9 mouse cellular contexts compared by ENCODE assay signal in the genomic region with DNA sequence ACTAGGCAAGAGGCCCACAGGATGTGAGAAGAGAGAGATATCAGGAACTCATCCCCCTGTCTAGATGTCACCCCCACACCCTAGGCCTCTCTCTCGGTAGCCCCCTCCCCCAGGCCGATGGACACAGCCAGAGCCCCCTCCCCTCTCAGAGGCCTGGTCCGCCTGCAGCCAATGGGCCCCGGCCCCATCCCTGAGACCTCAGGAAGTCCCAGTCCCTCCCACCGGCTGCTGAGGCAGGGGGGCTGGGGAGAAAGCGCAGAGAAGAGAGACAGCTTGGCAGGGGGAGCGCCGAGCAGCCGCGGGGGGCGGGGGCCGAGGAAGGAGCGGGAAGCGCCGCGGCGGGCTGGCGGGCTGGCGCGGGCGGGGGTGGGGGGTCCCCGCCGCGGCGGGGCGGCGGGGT. TPM values are rescaled to one million over a fixed set of nuclear protein-coding genes. Genes with fewer than 3 reads are reported as not detected.
DNase-seq lines count a peak whose midpoint lies in the region; ATAC-seq and TF ChIP-seq lines count a peak whose summit lies in the region.
"Not testable (repeated sequence)": the region's sequence is repeated elsewhere in the genome, so short reads cannot be mapped to it uniquely, and the experiment has no call there.
"Had no signal": no experiment of that assay in that cellular context is flagged by ENCODE, and none has a peak within 500 bp of the region (broad histone marks: within the 10 kb centered on the region; RNA-seq: fewer than 3 reads in every experiment).

No protein-coding gene starts in this region.

- not testable (repeated sequence) for H3K36me3 ChIP-seq in forebrain, embryonic 11.5 days (ENCODE audit: control insufficient read depth, insufficient read depth, low read length); heart, embryonic 11.5 days (ENCODE audit: control insufficient read depth, insufficient read depth, low read length); hindbrain, embryonic 13.5 days; kidney, embryonic 15.5 days; limb, embryonic 15.5 days; midbrain, embryonic 13.5 days

- not testable (repeated sequence) for H3K4me3 ChIP-seq in forebrain, embryonic 11.5 days (ENCODE audit: low read depth, low read length); heart, embryonic 11.5 days (ENCODE audit: low read depth, low read length)
- H3K4me3 ChIP-seq in hindbrain, embryonic 13.5 days = peak overlapping the region; percentile 22; the same call in 1 of the 2 replicates
- peak overlapping the region; percentile 22; the same call in 1 of the 2 replicates for H3K4me3 ChIP-seq in kidney, embryonic 15.5 days (replicated peaks)
- peak overlapping the region; percentile 26 for H3K4me3 ChIP-seq in limb, embryonic 15.5 days
- H3K4me3 ChIP-seq in midbrain, embryonic 13.5 days (replicated peaks) = peak overlapping the region; percentile 24
- peak overlapping the region; percentile 29 for H3K4me3 ChIP-seq in olfactory bulb, adult 2 months (ENCODE audit: insufficient read depth, low read depth, low read length)

- CTCF ChIA-PET in Patski (lab: Charles Lee) = not testable (repeated sequence)

- H3K27me3 ChIP-seq in Patski; forebrain, embryonic 11.5 days (ENCODE audit: control insufficient read depth, insufficient read depth, low read length); heart, embryonic 11.5 days (ENCODE audit: control insufficient read depth, insufficient read depth, low read length); hindbrain, embryonic 13.5 days; kidney, embryonic 15.5 days; midbrain, embryonic 13.5 days: not testable (repeated sequence)
- H3K27me3 ChIP-seq in limb, embryonic 15.5 days = peaks cover 41% of the 10 kb centered on the region

- H3K9ac ChIP-seq in forebrain, embryonic 11.5 days (ENCODE audit: low read length); heart, embryonic 11.5 days (ENCODE audit: low read depth, low read length); kidney, embryonic 15.5 days; limb, embryonic 15.5 days; midbrain, embryonic 13.5 days (replicated peaks): not testable (repeated sequence)
- 0 out of 2 replicates have a peak overlapping the region, but pooled peaks have one; percentile 49 for H3K9ac ChIP-seq in hindbrain, embryonic 13.5 days

- not testable (repeated sequence) for H3K9me3 ChIP-seq in forebrain, embryonic 11.5 days (ENCODE audit: control insufficient read depth, low read length); heart, embryonic 11.5 days (replicated peaks; ENCODE audit: control insufficient read depth, low read length); hindbrain, embryonic 13.5 days; kidney, embryonic 15.5 days (replicated peaks); limb, embryonic 15.5 days; midbrain, embryonic 13.5 days

- TF ChIP-seq CTCF in Patski (IDR thresholded peaks at IDR 0.05); olfactory bulb, adult 2 months (IDR thresholded peaks at IDR 0.05; ENCODE audit: insufficient read depth, low read depth, low read length): not testable (repeated sequence)

- not testable (repeated sequence) for TF ChIP-seq POLR2A in olfactory bulb, adult 2 months (IDR thresholded peaks at IDR 0.05; ENCODE audit: insufficient read depth, low read depth, low read length)

- in situ Hi-C loops in Patski (cut with MboI; ENCODE audit: low pct_unique_long_range_greater_than_20kb) = not testable (repeated sequence)

- POLR2A ChIA-PET in Patski (lab: Charles Lee) = not testable (repeated sequence)

- WGBS in forebrain, embryonic 11.5 days = no CpG with 5 or more reads among the region's 27 CpGs
- WGBS in heart, embryonic 11.5 days (ENCODE audit: insufficient replicate concordance) = 0% methylated on average over 2 of the region's 27 CpGs
- WGBS in hindbrain, embryonic 13.5 days = 0% methylated on average over 4 of the region's 27 CpGs
- WGBS in kidney, embryonic 15.5 days = 2% methylated on average over 10 of the region's 27 CpGs
- 7% methylated on average over 4 of the region's 27 CpGs for WGBS in limb, embryonic 15.5 days
- WGBS in midbrain, embryonic 13.5 days = no CpG with 5 or more reads among the region's 27 CpGs
- 0% methylated on average over 10 of the region's 27 CpGs for WGBS in olfactory bulb, adult 2 months

- peak overlapping the region; percentile 19; the same call in 1 of the 2 replicates for H3K27ac ChIP-seq in forebrain, embryonic 11.5 days (ENCODE audit: low read depth, low read length)
- H3K27ac ChIP-seq in heart, embryonic 11.5 days (ENCODE audit: low read depth, low read length); kidney, embryonic 15.5 days; limb, embryonic 15.5 days; olfactory bulb, adult 2 months (ENCODE audit: insufficient read depth, low read depth, low read length): not testable (repeated sequence)
- peak overlapping the region; percentile 64 for H3K27ac ChIP-seq in hindbrain, embryonic 13.5 days
- peak overlapping the region; percentile 74 for H3K27ac ChIP-seq in midbrain, embryonic 13.5 days

- peak overlapping the region; percentile 29; the same call in 1 of the 2 replicates for H3K4me2 ChIP-seq in forebrain, embryonic 11.5 days (ENCODE audit: low read depth, low read length, severe bottlenecking)
- H3K4me2 ChIP-seq in heart, embryonic 11.5 days = peak overlapping the region; percentile 40
- H3K4me2 ChIP-seq in hindbrain, embryonic 13.5 days = peak overlapping the region; percentile 42
- H3K4me2 ChIP-seq in kidney, embryonic 15.5 days = peak overlapping the region; percentile 47
- H3K4me2 ChIP-seq in limb, embryonic 15.5 days = peak overlapping the region; percentile 34; the same call in 1 of the 2 replicates
- peak overlapping the region; percentile 47 for H3K4me2 ChIP-seq in midbrain, embryonic 13.5 days (replicated peaks)

- peak; percentile 38 for ATAC-seq in Patski
- ATAC-seq in forebrain, embryonic 11.5 days (replicated peaks; ENCODE audit: low FRiP score) = peak; percentile 42
- ATAC-seq in heart, embryonic 11.5 days (replicated peaks; ENCODE audit: insufficient number of reproducible peaks, low FRiP score, low TSS enrichment) = peak; percentile 52; the same call in 1 of the 2 replicates
- ATAC-seq in hindbrain, embryonic 13.5 days (ENCODE audit: low FRiP score); limb, embryonic 15.5 days (ENCODE audit: insufficient number of reproducible peaks, low FRiP score, low TSS enrichment, low read depth): not testable (repeated sequence)
- ATAC-seq in kidney, embryonic 15.5 days (replicated peaks; ENCODE audit: low FRiP score) = peak; percentile 61; the same call in 1 of the 2 replicates
- ATAC-seq in midbrain, embryonic 13.5 days = peak; percentile 28; the same call in 1 of the 2 replicates

- not testable (repeated sequence) for DNase-seq in Patski (ENCODE audit: low read depth, low spot score)
- peak; percentile 53 for DNase-seq in forebrain, embryonic 11.5 days (ENCODE audit: low spot score)

- H3K4me1 ChIP-seq in forebrain, embryonic 11.5 days (replicated peaks; ENCODE audit: control insufficient read depth, insufficient read depth, low read length) = peaks cover 30% of the 10 kb centered on the region
- H3K4me1 ChIP-seq in heart, embryonic 11.5 days (ENCODE audit: control insufficient read depth, insufficient read depth, low read length) = peaks cover 28% of the 10 kb centered on the region
- H3K4me1 ChIP-seq in hindbrain, embryonic 13.5 days (replicated peaks) = peaks cover 54% of the 10 kb centered on the region
- H3K4me1 ChIP-seq in kidney, embryonic 15.5 days = peaks cover 55% of the 10 kb centered on the region
- peaks cover 17% of the 10 kb centered on the region for H3K4me1 ChIP-seq in limb, embryonic 15.5 days
- peaks cover 59% of the 10 kb centered on the region for H3K4me1 ChIP-seq in midbrain, embryonic 13.5 days (replicated peaks)
- peaks cover 35% of the 10 kb centered on the region for H3K4me1 ChIP-seq in olfactory bulb, adult 2 months (ENCODE audit: control insufficient read depth, insufficient read depth, low read length)

RNA-seq across cellular contexts. Expression of gene Cntfr, which starts 13.6 kb away (rescaled TPM):
- 6.7 TPM for polyA plus RNA-seq in Patski (2021)
- 35.2 and 37.1 TPM in 2 replicates for polyA plus RNA-seq in forebrain, embryonic 11.5 days (2014; fragmentation: Nextera tagmentation; extraction: Ambion mirVana)
- 4.1 and 4.3 TPM in 2 replicates for polyA plus RNA-seq in heart, embryonic 11.5 days (2014; fragmentation: Nextera tagmentation; extraction: Ambion mirVana)
- 24.4 and 27.8 TPM in 2 replicates for polyA plus RNA-seq in hindbrain, embryonic 13.5 days (2015; fragmentation: Nextera tagmentation; extraction: Ambion mirVana)
- 19.8 and 22.1 TPM in 2 replicates for polyA plus RNA-seq in kidney, embryonic 15.5 days (2015; fragmentation: Nextera tagmentation; extraction: Ambion mirVana)
- 7.1 and 9.0 TPM in 2 replicates for polyA plus RNA-seq in limb, embryonic 15.5 days (2015; fragmentation: Nextera tagmentation; extraction: Ambion mirVana)
- 27.6 and 32.7 TPM in 2 replicates for polyA plus RNA-seq in midbrain, embryonic 13.5 days (2015; fragmentation: Nextera tagmentation; extraction: Ambion mirVana)
- not detected in 2 replicates for polyA plus RNA-seq in olfactory bulb, adult 2 months (2012; ENCODE audit: insufficient read depth, insufficient read length, low replicate concordance, missing spikeins)
- polyA plus RNA-seq: erythroblast, embryonic 14.5 days had no signal

RNA-seq across cellular contexts. Expression of gene Il11ra1, which starts 16.5 kb away (rescaled TPM):
- polyA plus RNA-seq in Patski (2021) = 26.2 TPM
- polyA plus RNA-seq in forebrain, embryonic 11.5 days (2014; fragmentation: Nextera tagmentation; extraction: Ambion mirVana) = 65.0 and 66.9 TPM in 2 replicates
- polyA plus RNA-seq in heart, embryonic 11.5 days (2014; fragmentation: Nextera tagmentation; extraction: Ambion mirVana) = 128 and 137 TPM in 2 replicates
- 47.6 and 48.5 TPM in 2 replicates for polyA plus RNA-seq in hindbrain, embryonic 13.5 days (2015; fragmentation: Nextera tagmentation; extraction: Ambion mirVana)
- 137 and 157 TPM in 2 replicates for polyA plus RNA-seq in kidney, embryonic 15.5 days (2015; fragmentation: Nextera tagmentation; extraction: Ambion mirVana)
- polyA plus RNA-seq in limb, embryonic 15.5 days (2015; fragmentation: Nextera tagmentation; extraction: Ambion mirVana) = 431 and 444 TPM in 2 replicates
- 34.0 and 34.9 TPM in 2 replicates for polyA plus RNA-seq in midbrain, embryonic 13.5 days (2015; fragmentation: Nextera tagmentation; extraction: Ambion mirVana)
- polyA plus RNA-seq in olfactory bulb, adult 2 months (2012; ENCODE audit: insufficient read depth, insufficient read length, low replicate concordance, missing spikeins) = not detected in 2 replicates

RNA-seq across cellular contexts. Expression of gene Rpp25l, which starts 30.0 kb away (rescaled TPM):
- 27.2 TPM for polyA plus RNA-seq in Patski (2021)
- 92.0 and 92.5 TPM in 2 replicates for polyA plus RNA-seq in forebrain, embryonic 11.5 days (2014; fragmentation: Nextera tagmentation; extraction: Ambion mirVana)
- polyA plus RNA-seq in heart, embryonic 11.5 days (2014; fragmentation: Nextera tagmentation; extraction: Ambion mirVana) = 50.2 and 51.6 TPM in 2 replicates
- 63.0 and 66.8 TPM in 2 replicates for polyA plus RNA-seq in hindbrain, embryonic 13.5 days (2015; fragmentation: Nextera tagmentation; extraction: Ambion mirVana)
- 76.2 and 83.6 TPM in 2 replicates for polyA plus RNA-seq in kidney, embryonic 15.5 days (2015; fragmentation: Nextera tagmentation; extraction: Ambion mirVana)
- polyA plus RNA-seq in limb, embryonic 15.5 days (2015; fragmentation: Nextera tagmentation; extraction: Ambion mirVana) = 66.0 and 69.1 TPM in 2 replicates
- polyA plus RNA-seq in midbrain, embryonic 13.5 days (2015; fragmentation: Nextera tagmentation; extraction: Ambion mirVana) = 63.9 and 67.4 TPM in 2 replicates
- not detected in 2 replicates for polyA plus RNA-seq in olfactory bulb, adult 2 months (2012; ENCODE audit: insufficient read depth, insufficient read length, low replicate concordance, missing spikeins)

RNA-seq across cellular contexts. Expression of gene Dctn3, which starts 39.7 kb away (rescaled TPM):
- 116 TPM for polyA plus RNA-seq in Patski (2021)
- polyA plus RNA-seq in forebrain, embryonic 11.5 days (2014; fragmentation: Nextera tagmentation; extraction: Ambion mirVana) = 135 and 142 TPM in 2 replicates
- polyA plus RNA-seq in heart, embryonic 11.5 days (2014; fragmentation: Nextera tagmentation; extraction: Ambion mirVana) = 120 and 126 TPM in 2 replicates
- 301 and 303 TPM in 2 replicates for polyA plus RNA-seq in hindbrain, embryonic 13.5 days (2015; fragmentation: Nextera tagmentation; extraction: Ambion mirVana)
- 128 and 132 TPM in 2 replicates for polyA plus RNA-seq in kidney, embryonic 15.5 days (2015; fragmentation: Nextera tagmentation; extraction: Ambion mirVana)
- 113 and 123 TPM in 2 replicates for polyA plus RNA-seq in limb, embryonic 15.5 days (2015; fragmentation: Nextera tagmentation; extraction: Ambion mirVana)
- polyA plus RNA-seq in midbrain, embryonic 13.5 days (2015; fragmentation: Nextera tagmentation; extraction: Ambion mirVana) = 270 and 278 TPM in 2 replicates
- polyA plus RNA-seq in olfactory bulb, adult 2 months (2012; ENCODE audit: insufficient read depth, insufficient read length, low replicate concordance, missing spikeins) = not detected in 2 replicates

RNA-seq across cellular contexts. Expression of gene Enho, which starts 43.2 kb away (rescaled TPM):
- polyA plus RNA-seq in Patski (2021) = 3.0 TPM
- 28.1 and 34.5 TPM in 2 replicates for polyA plus RNA-seq in forebrain, embryonic 11.5 days (2014; fragmentation: Nextera tagmentation; extraction: Ambion mirVana)
- 4.1 and 4.7 TPM in 2 replicates for polyA plus RNA-seq in heart, embryonic 11.5 days (2014; fragmentation: Nextera tagmentation; extraction: Ambion mirVana)
- polyA plus RNA-seq in hindbrain, embryonic 13.5 days (2015; fragmentation: Nextera tagmentation; extraction: Ambion mirVana) = 92.0 and 95.2 TPM in 2 replicates
- 19.1 and 22.6 TPM in 2 replicates for polyA plus RNA-seq in kidney, embryonic 15.5 days (2015; fragmentation: Nextera tagmentation; extraction: Ambion mirVana)
- 8.7 and 9.5 TPM in 2 replicates for polyA plus RNA-seq in limb, embryonic 15.5 days (2015; fragmentation: Nextera tagmentation; extraction: Ambion mirVana)
- 81.6 and 92.1 TPM in 2 replicates for polyA plus RNA-seq in midbrain, embryonic 13.5 days (2015; fragmentation: Nextera tagmentation; extraction: Ambion mirVana)
- not detected in 2 replicates for polyA plus RNA-seq in olfactory bulb, adult 2 months (2012; ENCODE audit: insufficient read depth, insufficient read length, low replicate concordance, missing spikeins)

Comparison
In these comparisons a context has a peak if more than half of its experiments do, and no peak if none do; other contexts are left out.
1. RNA of gene Il11ra1, which starts 16.5 kb away (polyA plus RNA-seq): 431 to 444 TPM in limb, embryonic 15.5 days, 137 to 157 TPM in kidney, embryonic 15.5 days, 128 to 137 TPM in heart, embryonic 11.5 days, 65.0 to 66.9 TPM in forebrain, embryonic 11.5 days, 47.6 to 48.5 TPM in hindbrain, embryonic 13.5 days, 34.0 to 34.9 TPM in midbrain, embryonic 13.5 days and 26.2 TPM in Patski (single experiment); not detected in olfactory bulb, adult 2 months; every median in the first group is over 10 times any median in the second.
2. RNA of gene Rpp25l, which starts 30.0 kb away (polyA plus RNA-seq): 92.0 to 92.5 TPM in forebrain, embryonic 11.5 days, 76.2 to 83.6 TPM in kidney, embryonic 15.5 days, 63.9 to 67.4 TPM in midbrain, embryonic 13.5 days, 63.0 to 66.8 TPM in hindbrain, embryonic 13.5 days, 66.0 to 69.1 TPM in limb, embryonic 15.5 days, 50.2 to 51.6 TPM in heart, embryonic 11.5 days and 27.2 TPM in Patski (single experiment); not detected in olfactory bulb, adult 2 months; every median in the first group is over 10 times any median in the second.
3. Peak in every context shown above with its lines, with median percentiles within 50 percentile points of each other: H3K4me2 ChIP-seq.